Mouse (Mus musculus): Measurements from ENCODE around the gene Sec22b.

GRCm38 (mm10) chr3:97911093-97911492, 10.1 kb downstream of the Sec22b start:
- TF ChIP-seq EP300 (IDR thresholded peaks at IDR 0.05; ENCODE audit: low read depth), result no peak
- no peak for TF ChIP-seq CTCF (IDR thresholded peaks at IDR 0.05; ENCODE audit: low read depth)
